ENCODE assay signal across 9 mouse cellular contexts in genomic region chr11:26103698-26104097, GRCm38 (mm10).
A peak's percentile ranks its signal among the peaks of the same experiment; 100 is the strongest.
DNase-seq lines count a peak whose midpoint lies in the region; ATAC-seq lines count a peak whose summit lies in the region.
"Had no signal": no experiment of that assay in that cellular context is flagged by ENCODE, and none has a peak within 500 bp of the region (broad histone marks: within the 10 kb centered on the region; RNA-seq: fewer than 3 reads in every experiment).

No protein-coding gene starts in this region.

- peak overlapping the region; percentile 26 for H3K4me2 ChIP-seq in liver, embryonic 11.5 days
- H3K4me2 ChIP-seq in liver, embryonic 12.5 days: no peak overlapping the region
- peak overlapping the region; percentile 44 for H3K4me2 ChIP-seq in neural tube, embryonic 14.5 days (ENCODE audit: low read depth, low read length)

- no peak overlapping the region for H3K27ac ChIP-seq in liver, embryonic 11.5 days (ENCODE audit: low read depth, low read length)
- H3K27ac ChIP-seq in liver, embryonic 12.5 days: no peak overlapping the region
- H3K27ac ChIP-seq in embryonic facial prominence, embryonic 10.5 days (replicated peaks): no peak overlapping the region
- no peak overlapping the region for H3K27ac ChIP-seq in hindbrain, embryonic 10.5 days
- no peak overlapping the region; the same call in 1 of the 2 replicates for H3K27ac ChIP-seq in neural tube, embryonic 14.5 days (ENCODE audit: low read depth, low read length)

- no peaks in the 10 kb centered on the region for H3K4me1 ChIP-seq in liver, embryonic 11.5 days (replicated peaks; ENCODE audit: control insufficient read depth, insufficient read depth, low read length)
- H3K4me1 ChIP-seq in liver, embryonic 12.5 days: no peaks in the 10 kb centered on the region
- peaks cover 10% of the 10 kb centered on the region for H3K4me1 ChIP-seq in embryonic facial prominence, embryonic 10.5 days
- peaks cover 32% of the 10 kb centered on the region for H3K4me1 ChIP-seq in hindbrain, embryonic 10.5 days (replicated peaks)
- peaks cover 4% of the 10 kb centered on the region; the same call in 1 of the 2 replicates for H3K4me1 ChIP-seq in neural tube, embryonic 14.5 days (ENCODE audit: control insufficient read depth, insufficient read depth, low read length)

- H3K9ac ChIP-seq in liver, embryonic 11.5 days (ENCODE audit: low read depth, low read length): no peak overlapping the region
- no peak overlapping the region for H3K9ac ChIP-seq in liver, embryonic 12.5 days
- no peak overlapping the region; the same call in 1 of the 2 replicates for H3K9ac ChIP-seq in neural tube, embryonic 14.5 days (replicated peaks; ENCODE audit: low read depth, low read length)

- H3K4me3 ChIP-seq in liver, embryonic 11.5 days (ENCODE audit: low read depth, low read length): no peak overlapping the region
- H3K4me3 ChIP-seq in liver, embryonic 12.5 days: no peak overlapping the region
- peak overlapping the region; percentile 21; the same call in 1 of the 2 replicates for H3K4me3 ChIP-seq in embryonic facial prominence, embryonic 10.5 days
- H3K4me3 ChIP-seq in hindbrain, embryonic 10.5 days: peak overlapping the region; percentile 25
- H3K4me3 ChIP-seq in neural tube, embryonic 14.5 days (ENCODE audit: low read depth, low read length): 0 out of 2 replicates have a peak overlapping the region, but pooled peaks have one; percentile 8

- ATAC-seq in liver, embryonic 11.5 days (replicated peaks; ENCODE audit: low FRiP score): no peak
- no peak for ATAC-seq in liver, embryonic 12.5 days
- ATAC-seq in neural tube, embryonic 14.5 days (ENCODE audit: low read depth): peak; percentile 48

- WGBS in liver, embryonic 11.5 days: 11% methylated on average over 8 of the region's 8 CpGs
- WGBS in liver, embryonic 12.5 days (ENCODE audit: insufficient replicate concordance): 13% methylated on average over 8 of the region's 8 CpGs
- 7% methylated on average over 8 of the region's 8 CpGs for WGBS in embryonic facial prominence, embryonic 10.5 days
- 2% methylated on average over 8 of the region's 8 CpGs for WGBS in hindbrain, embryonic 10.5 days
- WGBS in neural tube, embryonic 14.5 days: under 1% methylated on average over 8 of the region's 8 CpGs

- H3K36me3 ChIP-seq in liver, embryonic 11.5 days (ENCODE audit: control insufficient read depth, insufficient read depth, low read length): no peaks in the 10 kb centered on the region
- H3K36me3 ChIP-seq in liver, embryonic 12.5 days: no peaks in the 10 kb centered on the region
- no peaks in the 10 kb centered on the region for H3K36me3 ChIP-seq in embryonic facial prominence, embryonic 10.5 days (replicated peaks)
- no peaks in the 10 kb centered on the region for H3K36me3 ChIP-seq in hindbrain, embryonic 10.5 days
- no peaks in the 10 kb centered on the region for H3K36me3 ChIP-seq in neural tube, embryonic 14.5 days (ENCODE audit: control insufficient read depth, insufficient read depth, low read length)

- no peaks in the 10 kb centered on the region for H3K9me3 ChIP-seq in liver, embryonic 11.5 days (ENCODE audit: control insufficient read depth, low read length)
- H3K9me3 ChIP-seq in liver, embryonic 12.5 days (replicated peaks): no peaks in the 10 kb centered on the region
- no peaks in the 10 kb centered on the region for H3K9me3 ChIP-seq in embryonic facial prominence, embryonic 10.5 days
- H3K9me3 ChIP-seq in hindbrain, embryonic 10.5 days: no peaks in the 10 kb centered on the region
- H3K9me3 ChIP-seq in neural tube, embryonic 14.5 days (ENCODE audit: control insufficient read depth, low read length): no peaks in the 10 kb centered on the region

- no peaks in the 10 kb centered on the region for H3K27me3 ChIP-seq in liver, embryonic 11.5 days (replicated peaks; ENCODE audit: control insufficient read depth, insufficient read depth, low read length)
- H3K27me3 ChIP-seq in liver, embryonic 12.5 days (replicated peaks): no peaks in the 10 kb centered on the region
- no peaks in the 10 kb centered on the region for H3K27me3 ChIP-seq in embryonic facial prominence, embryonic 10.5 days (replicated peaks; ENCODE audit: low read depth, poor library complexity, severe bottlenecking)
- H3K27me3 ChIP-seq in hindbrain, embryonic 10.5 days (ENCODE audit: insufficient read depth, poor library complexity, severe bottlenecking): no peaks in the 10 kb centered on the region
- H3K27me3 ChIP-seq in neural tube, embryonic 14.5 days (ENCODE audit: control insufficient read depth, insufficient read depth, low read length): no peaks in the 10 kb centered on the region

- DNase-seq in liver, embryonic 11.5 days (ENCODE audit: low spot score): no peak
- DNase-seq in embryonic facial prominence, embryonic 10.5 days (ENCODE audit: low spot score): no peak
- DNase-seq in hindbrain, embryonic 10.5 days (ENCODE audit: low spot score): peak; percentile 32
- DNase-seq in layer of hippocampus, adult 9-11 months: no peak
- DNase-seq in adrenal gland, postnatal 10 days: no peak
- DNase-seq: layer of hippocampus, postnatal 36 days; lung, adult 2 months had no signal

Comparison
In these comparisons a context has a peak if more than half of its experiments do, and no peak if none do; other contexts are left out.
1. H3K4me3 ChIP-seq: peak in embryonic facial prominence, embryonic 10.5 days (single experiment), hindbrain, embryonic 10.5 days (single experiment) and neural tube, embryonic 14.5 days (single experiment); none in liver, embryonic 11.5 days (single experiment) and liver, embryonic 12.5 days (single experiment).